Mouse (Mus musculus) yolk sac, embryonic 10.5 days (tissue): Measurements from ENCODE around the gene Cul1.
A peak's percentile ranks its signal among the peaks of the same experiment; 100 is the strongest.

Experiments
- DNase-seq: peaks from one replicate; pipeline ENCODE4 v3.0.0-alpha.2; 2017; ENCODE audit warnings: low spot score

The Cul1 gene

GRCm38 (mm10) chr6:47472444-47472843 is 19.2 kb downstream of the Cul1 start:
- no peak for DNase-seq

- DNase-seq: no peak
These were observed 28.8 kb downstream of the Cul1 start for GRCm38 (mm10) chr6:47482027-47482426.

GRCm38 (mm10) chr6:47494562-47494961 is 41.4 kb downstream of the Cul1 start:
- DNase-seq: peak; percentile 52

GRCm38 (mm10) chr6:47520030-47520429 is 66.8 kb downstream of the Cul1 start:
- DNase-seq: no peak

- DNase-seq: no peak
These were observed 69.2 kb downstream of the Cul1 start for GRCm38 (mm10) chr6:47522431-47522830.

- DNase-seq: no peak
These were observed 71.8 kb downstream of the Cul1 start for GRCm38 (mm10) chr6:47525041-47525440.

- DNase-seq: peak; percentile 64
These were observed 73.2 kb downstream of the Cul1 start for GRCm38 (mm10) chr6:47526446-47526845.

- peak; percentile 43 for DNase-seq
These were observed 73.9 kb downstream of the Cul1 start for GRCm38 (mm10) chr6:47527129-47527528.

GRCm38 (mm10) chr6:47527655-47528054 is 74.5 kb downstream of the Cul1 start:
- DNase-seq: no peak

- DNase-seq: no peak
These were observed 79.3 kb downstream of the Cul1 start for GRCm38 (mm10) chr6:47532547-47532946.

- DNase-seq: no peak
These were observed 82.1 kb downstream of the Cul1 start for GRCm38 (mm10) chr6:47535333-47535732.

GRCm38 (mm10) chr6:47552280-47552679 is 99.1 kb downstream of the Cul1 start:
- DNase-seq: no peak

- DNase-seq: no peak
These were observed 106.1 kb downstream of the Cul1 start for GRCm38 (mm10) chr6:47559287-47559686.

GRCm38 (mm10) chr6:47560407-47560806 is 107.2 kb downstream of the Cul1 start:
- DNase-seq: no peak

GRCm38 (mm10) chr6:47560846-47561245 is 107.6 kb downstream of the Cul1 start:
- no peak for DNase-seq

GRCm38 (mm10) chr6:47561426-47561825 is 108.2 kb downstream of the Cul1 start:
- no peak for DNase-seq

- DNase-seq: no peak
These were observed 112.3 kb downstream of the Cul1 start for GRCm38 (mm10) chr6:47565326-47566035.

- DNase-seq: no peak
These were observed 119.7 kb downstream of the Cul1 start for GRCm38 (mm10) chr6:47572887-47573286.
